Mouse (Mus musculus) myocyte (in vitro differentiated cells): ENCODE measurements around the gene Rybp.

Experiments used
- CEBPB ChIP-seq: IDR thresholded peaks from 2 replicates; pipeline ENCODE4 v1.6.1; 2011; ENCODE audit warnings: mild to moderate bottlenecking, moderate library complexity; ENCODE audit not compliant: poor library complexity, insufficient read depth, severe bottlenecking
- E2F4 ChIP-seq: IDR thresholded peaks from one replicate; pipeline ENCODE4 v1.6.1; 2011; ENCODE audit warnings: mild to moderate bottlenecking, control low read depth, moderate library complexity; ENCODE audit not compliant: insufficient read depth
- MAX ChIP-seq: IDR thresholded peaks from one replicate; pipeline ENCODE4 v1.6.1; 2011; ENCODE audit warnings: low read depth, mild to moderate bottlenecking, control low read depth
- MYOD1 ChIP-seq, 3 experiments: IDR thresholded peaks; one replicate each; pipeline ENCODE4 v1.6.1; 2011; ENCODE audit warnings: control low read depth in 2 of 3, low read depth in 2 of 3, mild to moderate bottlenecking in 2 of 3, moderate library complexity in 1 of 3; ENCODE audit not compliant: insufficient read length in 2 of 3, control insufficient read depth in 1 of 3
- POLR2A ChIP-seq: IDR thresholded peaks from one replicate; pipeline ENCODE4 v1.6.1; 2011; ENCODE audit warnings: low read depth, mild to moderate bottlenecking, control low read depth, moderate library complexity; ENCODE audit not compliant: insufficient read length
- POLR2AphosphoS2 ChIP-seq: IDR thresholded peaks from one replicate; pipeline ENCODE4 v1.6.1; 2011; ENCODE audit warnings: low read depth, control low read depth; ENCODE audit not compliant: insufficient read length
- SRF ChIP-seq: IDR thresholded peaks from one replicate; pipeline ENCODE4 v1.6.1; 2011; ENCODE audit warnings: low read depth; ENCODE audit not compliant: control insufficient read depth, insufficient read length
- TCF12 ChIP-seq: IDR thresholded peaks from one replicate; pipeline ENCODE4 v1.6.1; 2011; ENCODE audit warnings: mild to moderate bottlenecking, control low read depth; ENCODE audit not compliant: poor library complexity, insufficient read depth, severe bottlenecking
- USF1 ChIP-seq: IDR thresholded peaks from one replicate; pipeline ENCODE4 v1.6.1; 2011; ENCODE audit warnings: low read depth, mild to moderate bottlenecking, control low read depth, moderate library complexity

DNA sequence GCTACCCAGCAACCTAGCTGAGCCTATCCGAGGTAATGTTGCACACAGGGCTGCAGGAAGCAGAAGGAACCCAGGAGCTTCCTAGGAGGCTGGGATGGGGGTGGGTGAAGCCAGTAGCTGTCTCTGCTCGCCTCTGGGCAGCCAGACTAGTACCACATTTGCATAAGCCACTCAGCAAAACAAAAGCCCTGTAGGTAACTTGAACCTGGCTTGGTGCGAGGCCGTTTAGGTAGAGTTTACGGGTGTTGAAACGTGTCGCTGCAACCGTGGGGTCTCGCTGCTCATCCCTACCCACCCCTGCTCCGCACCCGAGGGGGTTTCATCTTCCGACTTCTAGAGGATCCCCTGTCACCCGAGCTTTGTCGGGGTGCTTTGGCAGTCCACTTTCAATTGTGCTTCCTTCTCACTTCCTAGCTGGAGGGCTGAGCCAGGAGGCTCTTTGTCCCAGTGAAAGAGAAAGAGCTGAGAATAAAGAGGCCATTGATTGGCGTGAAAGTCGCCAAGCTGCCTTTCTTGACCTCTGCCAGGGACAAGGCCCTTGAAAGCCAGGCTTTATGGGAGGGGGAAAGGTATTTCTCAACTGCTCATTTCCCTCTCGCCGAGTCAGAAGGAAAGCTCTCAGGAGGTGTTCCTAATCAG lies 48.3 kb upstream of the Rybp start:
- TF ChIP-seq SRF (no peak), POLR2A (no peak), USF1 (no peak), E2F4 (no peak), CEBPB (no peak), TCF12 (no peak), MYOD1 (IDR thresholded peaks at IDR 0.05; ENCODE audit: control insufficient read depth in 1 of 3, insufficient read length in 2 of 3, low read depth in 2 of 3) (no peak), MAX (no peak), POLR2AphosphoS2 (no peak)
